Mouse (Mus musculus) C2C12 (cell line): ENCODE data around the gene Gpx2. TPM values are rescaled to one million over a fixed set of nuclear protein-coding genes. Genes with fewer than 3 reads are reported as not detected.

ENCODE experiments used
- H3K27me3 ChIP-seq: one replicate; pipeline ENCODE4 v1.6.1; 2011; ENCODE audit not compliant: control insufficient read depth, insufficient read depth, insufficient read length
- H3K36me3 ChIP-seq: one replicate; pipeline ENCODE4 v1.6.1; 2011; ENCODE audit not compliant: control insufficient read depth, insufficient read depth
- H3K4me3 ChIP-seq: one replicate; pipeline ENCODE4 v1.5.1; 2011; ENCODE audit warnings: mild to moderate bottlenecking, control low read depth; ENCODE audit not compliant: poor library complexity, insufficient read depth, severe bottlenecking
- H3K79me2 ChIP-seq: one replicate; pipeline ENCODE4 v1.6.1; 2011; ENCODE audit not compliant: control insufficient read depth, insufficient read depth
- H3K79me3 ChIP-seq: one replicate; pipeline ENCODE4 v1.6.1; 2011; ENCODE audit warnings: low read depth, control low read depth
- H3ac ChIP-seq: one replicate; pipeline ENCODE3; 2011; ENCODE audit warnings: low read depth; ENCODE audit not compliant: control insufficient read depth, insufficient read length
- CEBPB ChIP-seq: IDR thresholded peaks from one replicate; pipeline ENCODE4 v1.6.1; 2011; ENCODE audit warnings: low read depth, mild to moderate bottlenecking, control low read depth, moderate library complexity
- CTCF ChIP-seq: IDR thresholded peaks from one replicate; pipeline ENCODE4 v1.5.1; 2011; ENCODE audit not compliant: control insufficient read depth, insufficient read depth, insufficient read length
- FOSL1 ChIP-seq: IDR thresholded peaks from one replicate; pipeline ENCODE4 v1.8.0; 2011; ENCODE audit warnings: mild to moderate bottlenecking, low read length; ENCODE audit not compliant: poor library complexity, insufficient read depth, severe bottlenecking
- MAX ChIP-seq: IDR thresholded peaks from one replicate; pipeline ENCODE4 v1.6.1; 2011; ENCODE audit warnings: mild to moderate bottlenecking, control low read depth
- MYOD1 ChIP-seq: IDR thresholded peaks from one replicate; pipeline ENCODE4 v1.6.1; 2011; ENCODE audit warnings: low read depth; ENCODE audit not compliant: control insufficient read depth, insufficient read length
- MYOG ChIP-seq: IDR thresholded peaks from one replicate; pipeline ENCODE4 v1.6.1; 2011; ENCODE audit not compliant: control insufficient read depth, insufficient read length; ENCODE audit errors: extremely low read depth
- USF1 ChIP-seq: IDR thresholded peaks from one replicate; pipeline ENCODE4 v1.6.1; 2011; ENCODE audit warnings: low read depth, mild to moderate bottlenecking, control low read depth, moderate library complexity
- long read RNA-seq, 2 experiments: library from polyadenylated mRNA; unstranded; transcript quantifications; one replicate each; pipeline ENCODE4 v2.0.0; 2019 to 2020
- polyA plus RNA-seq: library from polyadenylated mRNA; unstranded; fragments of >200 nt; fragmentation: generic; extraction: Trizol; gene quantifications from one replicate; pipeline ENCODE4 v1.2.1, GENCODE M21; 2012; ENCODE audit warnings: missing spikeins

The Gpx2 gene
- polyA plus RNA-seq = not detected
- long read RNA-seq, experiment 1 = 0 reads
- long read RNA-seq, experiment 2 = 0 reads

DNA sequence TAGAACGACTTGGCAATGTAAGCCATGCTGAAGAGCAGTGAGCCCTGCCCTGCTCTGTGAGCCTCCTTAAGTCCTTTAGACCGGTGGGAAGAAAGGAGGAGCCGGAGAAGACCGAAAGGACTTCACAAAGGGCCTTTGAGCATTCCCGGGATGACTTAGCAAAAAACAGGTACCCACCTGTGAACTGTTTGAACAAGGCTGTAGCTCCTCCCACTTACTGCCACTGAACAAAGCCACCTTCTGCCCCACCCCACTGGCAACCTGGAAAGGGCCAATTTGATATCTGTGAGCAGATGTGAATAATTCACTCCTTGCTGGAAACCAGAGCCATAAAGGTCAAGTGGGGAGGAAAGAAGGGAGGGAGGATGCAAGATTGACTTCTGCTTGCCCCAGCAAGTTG is at the start of gene Gpx2:
Gpx2 (minus strand) TSS at position 205 of the 400 bp plus-strand sequence.
- Histone ChIP-seq H3K4me3 (no peak within 1 kb of the TSS), H3K79me2 (no peaks in the 10 kb centered on the region), H3K36me3 (no peaks in the 10 kb centered on the region), H3K79me3 (no peaks in the 10 kb centered on the region), H3ac (no peak within 1 kb of the TSS), H3K27me3 (peaks cover 40% of the 10 kb centered on the region)
- no peak for TF ChIP-seq FOSL1
- TF ChIP-seq MYOG = no peak
- no peak for TF ChIP-seq MYOD1
- TF ChIP-seq CEBPB = no peak
- no peak for TF ChIP-seq CTCF
- no peak for TF ChIP-seq USF1
- no peak for TF ChIP-seq MAX

GRCm38 (mm10) chr12:76844346-76845061 is 49.1 kb upstream of the Gpx2 start:
- Histone ChIP-seq H3K27me3 (no peaks in the 10 kb centered on the region), H3K79me3 (peaks cover 5% of the 10 kb centered on the region), H3K79me2 (peaks cover 6% of the 10 kb centered on the region), H3K36me3 (no peaks in the 10 kb centered on the region), H3K4me3 (no peak overlapping the region), H3ac (no peak overlapping the region)
- TF ChIP-seq CEBPB = no peak
- TF ChIP-seq MYOG = no peak
- TF ChIP-seq MAX = no peak

GRCm38 (mm10) chr12:76840081-76840480 is 44.7 kb upstream of the Gpx2 start:
- peaks cover 3% of the 10 kb centered on the region for H3K79me3 ChIP-seq
- H3K4me3 ChIP-seq = no peak overlapping the region
- TF ChIP-seq MYOD1 (no peak), CEBPB (no peak), CTCF (no peak), MAX (no peak), MYOG (no peak), FOSL1 (no peak), USF1 (no peak)
- no peaks in the 10 kb centered on the region for H3K36me3 ChIP-seq
- no peaks in the 10 kb centered on the region for H3K27me3 ChIP-seq
- H3K79me2 ChIP-seq = peaks cover 16% of the 10 kb centered on the region
- no peak overlapping the region for H3ac ChIP-seq

GRCm38 (mm10) chr12:76839298-76839697 is 43.9 kb upstream of the Gpx2 start:
- Histone ChIP-seq H3K4me3 (no peak overlapping the region), H3K36me3 (no peaks in the 10 kb centered on the region), H3K79me2 (peaks cover 16% of the 10 kb centered on the region), H3ac (no peak overlapping the region), H3K27me3 (no peaks in the 10 kb centered on the region), H3K79me3 (peaks cover 3% of the 10 kb centered on the region)
- no peak for TF ChIP-seq CTCF
- TF ChIP-seq MYOG = no peak
- TF ChIP-seq CEBPB = no peak
- TF ChIP-seq USF1 = no peak
- TF ChIP-seq FOSL1 = no peak
- TF ChIP-seq MAX = no peak
- no peak for TF ChIP-seq MYOD1

DNA sequence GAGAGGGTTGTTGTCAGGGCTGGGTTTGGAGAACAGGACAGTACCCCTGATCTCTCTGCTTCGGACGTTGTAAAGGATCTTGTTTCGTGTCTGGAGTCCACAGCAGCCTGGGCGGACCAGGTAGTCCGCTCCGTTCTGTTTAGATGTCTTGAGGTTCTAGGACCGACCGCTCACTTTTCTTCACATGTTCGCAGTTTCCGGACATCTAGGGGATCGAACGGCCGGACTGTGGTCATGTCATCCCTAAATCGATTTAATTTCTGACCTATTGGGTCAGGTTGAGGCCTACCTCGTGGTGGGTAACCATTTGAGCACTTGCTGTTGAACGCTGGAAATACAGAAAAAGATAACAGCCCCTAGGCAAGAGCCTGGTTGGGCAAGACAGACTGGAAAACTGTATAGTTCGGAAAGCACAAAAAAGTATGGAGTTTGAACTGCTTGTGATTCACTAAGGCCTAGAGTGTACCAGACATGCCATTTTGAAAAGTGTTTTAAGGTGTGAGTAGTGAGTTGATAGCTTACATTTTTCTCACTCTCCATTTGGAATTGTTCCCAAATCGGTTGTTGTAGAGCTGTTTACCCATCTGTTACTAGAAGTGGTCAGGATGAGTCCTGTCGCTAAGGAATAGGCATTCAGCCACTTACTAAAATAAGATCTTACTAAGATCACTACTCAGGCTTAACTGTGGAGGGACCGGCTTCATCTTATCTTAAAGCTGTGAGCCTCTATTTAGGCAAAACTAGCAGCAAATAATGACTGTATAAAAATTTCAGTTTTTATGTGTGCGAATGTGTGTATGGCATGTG is 42.7 kb upstream of the Gpx2 start:
- Histone ChIP-seq H3K36me3 (no peaks in the 10 kb centered on the region), H3K79me2 (peaks cover 16% of the 10 kb centered on the region), H3K79me3 (peaks cover 3% of the 10 kb centered on the region), H3ac (peak overlapping the region; percentile 94), H3K27me3 (no peaks in the 10 kb centered on the region), H3K4me3 (peak overlapping the region; percentile 55)
- TF ChIP-seq MYOG (no peak), MAX (no peak), CEBPB (no peak), MYOD1 (no peak), FOSL1 (no peak), CTCF (no peak), USF1 (no peak)

GRCm38 (mm10) chr12:76837101-76837843 is 41.9 kb upstream of the Gpx2 start:
- Histone ChIP-seq H3ac (peak overlapping the region; percentile 94), H3K4me3 (peak overlapping the region; percentile 55)

More at GRCm38 (mm10) chr12:76837101-76837843, 41.9 kb upstream of the Gpx2 start:
- H3K36me3 ChIP-seq = no peaks in the 10 kb centered on the region
- peaks cover 16% of the 10 kb centered on the region for H3K79me2 ChIP-seq
- H3K79me3 ChIP-seq = peaks cover 3% of the 10 kb centered on the region
- TF ChIP-seq MAX (peak; percentile 80), USF1 (no peak), CTCF (peak; percentile 67)
- no peaks in the 10 kb centered on the region for H3K27me3 ChIP-seq
